Mouse (Mus musculus) left cerebral cortex, postnatal 25 days (tissue): Measurements from ENCODE around the gene Tpst2. TPM values are rescaled to one million over a fixed set of nuclear protein-coding genes. Genes with fewer than 3 reads are reported as not detected.
"Not testable (repeated sequence)": the region's sequence is repeated elsewhere in the genome, so short reads cannot be mapped to it uniquely, and the experiment has no call there.

Experiments
- DNase-seq, 2 experiments: peaks; one replicate each; pipeline ENCODE4 v3.0.0; 2022; ENCODE audit warnings: low spot score in 2 of 2, mixed read lengths in 1 of 2
- intact Hi-C: fragments of 180-260 bp; cut with DNase I; formaldehyde crosslinking; loops from one replicate; pipeline ENCODE4 v1.15.1; 2025
- total RNA-seq, 2 experiments: library from RNA; stranded (reverse); gene quantifications; 2 replicates each; pipeline ENCODE4 v1.2.3; 2021

Tpst2 gene
- total RNA-seq, 2 experiments from 2014 or later = 39.0 to 43.9 TPM

DNA sequence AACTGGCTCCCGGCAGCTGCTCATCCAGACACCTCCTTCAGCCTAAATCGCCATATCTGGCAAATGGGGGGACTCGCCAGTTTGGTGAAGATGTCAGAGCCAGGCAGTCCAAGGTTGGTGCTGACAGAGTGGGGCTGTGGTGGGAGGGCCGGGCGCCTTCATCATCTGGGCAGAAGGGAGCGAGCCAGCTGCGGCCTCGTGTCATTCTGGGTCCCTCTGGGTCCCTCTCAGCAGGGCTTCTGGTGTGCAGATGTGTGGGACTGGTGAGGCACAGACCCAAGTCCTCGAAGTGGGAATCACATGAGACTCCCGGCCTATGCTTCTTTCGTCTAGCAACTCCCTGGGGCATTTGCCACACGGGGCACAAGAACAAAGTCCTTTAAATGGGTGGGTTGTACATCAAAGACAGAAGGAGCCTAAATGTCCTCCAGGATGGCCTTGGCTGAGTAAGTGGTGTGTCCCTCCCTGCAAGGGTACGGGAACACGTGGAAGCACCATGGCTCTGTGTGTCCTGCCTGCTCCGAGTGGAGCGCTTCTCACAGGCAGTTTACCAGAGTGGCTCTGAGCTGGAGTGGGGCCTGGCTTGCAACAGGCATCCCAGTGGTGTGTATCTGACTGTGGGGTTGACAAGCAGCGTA, 16.0 kb downstream of the Tpst2 start:
- DNase-seq = no peak
- intact Hi-C loops = no loop called here

DNA sequence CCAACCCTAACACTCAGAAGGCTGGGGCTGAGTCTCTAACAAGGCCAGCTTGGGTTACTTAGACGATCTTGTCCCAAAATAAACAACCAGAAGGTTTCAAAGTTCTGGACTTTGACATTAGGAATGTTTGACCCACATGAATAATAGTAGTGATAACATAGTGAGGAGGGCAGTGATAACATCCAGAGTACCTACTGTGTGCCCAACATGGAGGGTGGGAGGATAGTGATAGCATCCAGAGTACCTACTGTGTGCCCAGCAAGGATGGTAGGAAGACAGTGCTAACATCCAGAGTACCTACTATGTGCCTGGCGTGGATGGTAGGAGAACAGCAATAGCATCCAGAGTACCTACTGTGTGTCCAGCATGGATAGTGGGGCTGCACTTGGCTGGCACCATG, 17.3 kb downstream of the Tpst2 start:
- no peak for DNase-seq
- intact Hi-C loops = no loop called here

DNA sequence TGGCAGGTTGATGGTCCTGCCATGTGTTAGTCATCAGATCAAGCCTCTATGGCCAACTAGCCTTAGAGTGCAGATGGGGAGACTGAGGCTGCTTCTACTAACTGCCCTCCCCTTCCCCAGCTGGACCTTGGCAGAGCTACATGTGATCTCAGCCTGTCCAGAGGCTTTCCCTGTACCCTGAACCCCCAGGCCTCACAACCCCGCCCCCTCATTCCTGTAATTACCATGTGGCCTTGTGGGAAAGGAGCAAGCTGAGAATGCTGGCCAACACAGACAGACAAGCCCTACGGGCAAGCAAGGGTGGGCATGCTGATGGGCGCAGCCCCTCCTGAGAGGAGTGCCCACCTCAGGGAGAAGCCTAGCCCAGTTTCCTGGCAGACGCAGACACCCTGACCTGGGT, 18.2 kb downstream of the Tpst2 start:
- no peak for DNase-seq
- intact Hi-C loops = no loop called here

DNA sequence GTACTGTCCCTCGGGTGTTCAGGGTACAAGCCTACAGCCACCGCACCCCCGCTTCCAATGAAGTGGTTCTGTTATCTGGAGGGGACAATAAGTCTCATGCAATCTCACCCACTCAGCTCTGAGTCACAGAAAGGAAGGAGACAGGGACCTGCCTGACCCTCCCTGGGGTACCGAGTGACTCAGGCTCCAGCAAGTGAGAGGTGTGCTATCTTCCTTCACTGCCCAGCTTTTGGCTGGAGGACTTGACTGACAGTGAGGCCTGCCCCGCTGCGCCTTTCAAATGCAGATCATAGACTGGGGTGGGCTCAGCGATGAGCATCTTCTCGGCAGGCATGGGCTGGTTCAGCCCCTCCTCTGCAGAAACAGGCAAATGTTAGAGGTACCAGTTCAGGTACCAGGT, 18.7 kb downstream of the Tpst2 start:
- intact Hi-C loops = no loop called here
- no peak for DNase-seq

DNA sequence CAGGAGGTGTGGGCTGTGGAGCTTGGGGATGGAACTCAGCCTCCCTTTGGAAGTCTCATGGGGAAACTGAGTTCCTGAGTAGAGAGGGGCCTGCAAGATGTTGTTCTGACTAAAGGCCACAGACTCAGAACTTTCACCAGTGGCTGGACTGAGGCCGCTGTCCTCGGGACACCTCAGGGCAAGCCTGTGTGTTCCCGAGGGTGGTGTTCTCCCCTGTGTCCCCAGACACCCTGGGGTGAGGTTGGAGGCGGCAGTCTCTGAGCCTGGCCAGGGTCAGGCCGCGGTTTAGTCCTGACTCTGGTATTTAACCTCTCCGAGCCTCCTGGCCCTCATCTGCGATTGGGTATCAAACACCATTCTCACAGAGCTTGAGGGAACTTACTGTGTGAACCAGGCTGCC, 19.1 kb downstream of the Tpst2 start:
- no peak for DNase-seq
- intact Hi-C loops = no loop called here

DNA sequence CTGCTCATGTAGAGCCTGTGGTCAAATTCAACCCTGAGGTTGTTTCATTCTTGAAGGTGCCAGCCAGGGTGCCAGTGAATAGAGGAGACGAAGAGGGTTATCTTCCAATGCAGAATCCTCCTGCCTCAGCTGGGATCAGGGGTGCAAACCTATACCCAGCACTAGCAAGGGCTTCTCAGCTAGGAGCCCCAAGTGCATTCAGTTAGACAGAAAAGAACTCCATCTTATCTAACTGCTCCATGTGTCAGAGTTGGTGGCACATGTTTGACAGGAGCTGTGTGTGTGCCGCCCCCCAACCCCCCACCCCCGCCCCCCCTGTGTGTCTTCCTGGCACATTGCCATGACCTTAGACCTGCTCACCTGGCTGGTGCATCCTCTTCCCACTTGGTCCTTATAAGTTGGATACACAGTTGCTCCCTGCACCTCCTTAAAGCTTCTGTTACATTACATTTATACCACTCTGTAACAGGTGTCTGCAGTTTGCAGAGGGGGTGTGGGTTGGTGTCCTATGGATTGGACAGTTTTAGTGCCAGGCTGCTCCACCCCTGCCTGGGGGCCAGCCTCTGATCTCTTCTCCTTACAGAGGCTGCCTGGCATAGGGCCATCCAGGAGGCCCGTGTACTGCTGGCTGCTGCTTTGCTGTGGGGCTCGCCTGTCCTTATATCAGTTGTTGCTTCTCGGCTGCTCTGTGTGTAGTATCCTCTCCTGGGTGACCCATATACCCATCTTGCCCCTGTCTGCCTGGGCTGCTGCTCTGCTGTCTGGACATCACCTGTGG, 20.1 kb downstream of the Tpst2 start:
- no peak for DNase-seq
- intact Hi-C loops = no loop called here

DNA sequence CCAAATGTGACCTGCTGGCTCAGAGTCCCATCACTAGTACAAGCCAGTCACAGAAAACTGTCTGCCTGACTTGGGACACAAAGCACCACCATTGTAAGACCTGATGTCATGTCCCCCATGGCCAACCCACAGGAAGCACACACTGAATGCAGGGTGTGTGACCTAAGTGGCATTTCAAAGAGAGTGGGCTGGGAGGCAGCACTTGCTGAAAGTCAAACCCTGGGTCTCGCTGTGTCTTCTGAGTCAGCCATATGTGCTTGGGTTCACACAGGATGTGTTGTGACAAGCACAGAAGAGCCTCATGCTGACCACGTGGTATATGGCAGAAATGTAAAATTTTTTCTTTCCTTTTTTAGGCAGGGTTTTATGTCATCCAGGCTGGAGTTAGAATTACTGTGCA, 20.8 kb downstream of the Tpst2 start:
- intact Hi-C loops = no loop called here

DNA sequence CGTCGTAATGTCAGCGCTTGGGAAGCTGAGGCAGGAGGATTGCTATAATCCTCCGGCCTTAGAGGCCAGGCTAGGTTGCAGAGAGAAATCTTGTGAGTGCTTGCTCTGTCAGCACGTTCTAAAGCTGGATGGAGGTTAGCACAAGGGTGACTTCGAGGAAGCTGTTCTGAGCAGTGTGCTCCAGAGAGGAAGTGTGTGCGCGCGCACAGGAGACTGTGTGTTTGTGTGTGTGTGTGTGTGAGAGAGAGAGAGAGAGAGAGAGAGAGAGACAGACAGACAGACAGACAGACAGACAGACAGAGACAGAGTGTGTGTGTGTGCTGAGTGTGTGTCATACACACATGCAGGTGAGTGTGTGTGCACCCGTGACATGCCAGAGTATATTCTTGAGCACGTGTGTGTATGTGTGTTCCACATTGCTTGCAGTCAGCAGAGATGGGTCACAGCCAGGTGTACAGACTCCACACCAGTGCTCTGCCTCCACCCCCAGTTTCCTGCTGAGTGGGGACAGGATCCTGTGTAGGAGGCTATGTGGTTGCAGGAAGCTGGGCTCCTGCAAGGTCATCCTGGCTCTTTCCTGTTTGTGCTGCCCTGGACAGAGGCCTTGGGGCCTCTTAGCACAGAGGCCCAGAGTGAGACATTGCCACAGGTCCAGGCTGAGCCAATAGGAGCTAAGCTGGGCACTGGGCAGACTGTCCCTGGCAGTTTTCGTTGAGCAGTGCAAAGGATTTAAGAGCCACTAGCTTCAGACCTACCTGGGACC, 21.9 kb downstream of the Tpst2 start:
- no peak for DNase-seq

More for the DNA sequence above, 20.8 kb downstream of the Tpst2 start:
- peak in 1 of 2 experiments; percentile 39 for DNase-seq

DNA sequence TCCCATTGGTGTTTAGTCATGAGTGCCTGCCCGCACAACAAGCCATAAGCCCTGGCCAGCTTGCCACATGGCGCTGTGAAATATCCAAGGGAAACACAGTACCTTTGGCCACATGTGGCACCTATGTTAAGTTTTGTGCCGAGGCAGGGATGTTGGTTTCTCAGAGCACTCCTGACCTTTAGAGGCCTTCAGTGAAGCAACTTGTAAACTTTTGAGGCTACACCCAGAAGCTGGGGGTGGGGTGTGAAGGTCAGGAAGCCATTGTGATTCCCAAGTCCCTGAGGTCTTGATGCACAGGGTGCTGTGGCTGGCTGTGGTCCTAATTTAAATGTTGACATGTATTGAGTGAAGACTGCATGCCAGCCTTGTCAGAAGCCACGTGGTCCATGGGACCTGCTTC, 22.9 kb downstream of the Tpst2 start:
- intact Hi-C loops = no loop called here
- no peak for DNase-seq

More for the DNA sequence above, 21.9 kb downstream of the Tpst2 start:
- intact Hi-C loops = no loop called here

DNA sequence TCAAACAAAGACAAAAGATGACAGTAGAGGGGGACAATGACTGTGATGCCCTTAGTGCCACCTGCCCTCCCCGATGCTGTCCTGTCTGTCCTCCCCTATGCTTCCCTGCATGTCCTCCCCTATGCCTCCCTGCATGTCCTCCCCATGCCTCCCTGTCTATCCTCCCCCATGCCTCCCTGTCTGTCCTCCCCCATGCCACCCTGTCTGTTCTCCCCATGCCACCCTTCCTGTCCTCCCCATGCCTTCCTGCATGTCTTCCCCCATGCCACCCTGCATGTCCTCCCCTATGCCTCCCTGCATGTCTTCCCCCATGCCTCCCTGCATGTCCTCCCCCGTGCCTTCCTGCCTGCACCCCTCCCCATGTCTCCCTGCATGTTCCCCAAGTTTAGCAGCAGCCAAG, 23.6 kb downstream of the Tpst2 start:
- intact Hi-C loops = no loop called here
- DNase-seq = no peak

DNA sequence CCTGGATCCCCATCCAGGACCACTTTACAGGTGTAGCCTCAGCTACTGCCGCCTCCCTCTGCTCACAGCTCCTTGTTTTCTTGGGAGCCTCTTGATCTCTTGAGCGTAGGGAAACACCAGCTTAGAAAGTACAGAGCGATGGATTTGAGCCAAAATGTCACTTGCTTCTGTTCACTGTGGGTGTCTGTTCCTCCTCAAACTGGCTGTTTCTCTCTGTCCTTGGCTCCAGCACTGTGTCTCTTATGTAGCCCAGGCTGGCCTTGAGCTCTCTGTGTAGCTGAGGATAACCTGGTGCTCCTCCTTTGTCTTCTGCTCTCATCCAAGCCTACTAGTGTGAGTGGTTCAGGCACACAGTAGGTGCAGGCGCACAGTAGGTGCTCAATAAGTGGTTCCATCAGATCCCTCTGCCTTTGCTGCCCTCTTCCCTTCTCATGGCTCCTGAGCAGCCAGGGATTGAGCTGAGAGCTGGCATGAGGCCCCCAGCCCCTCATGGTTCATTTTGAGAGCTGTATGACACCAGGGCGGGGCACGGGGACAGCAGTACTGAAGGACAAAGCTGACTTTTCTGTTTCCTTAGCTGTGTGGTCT, 24.3 kb downstream of the Tpst2 start:
- intact Hi-C loops = no loop called here
- no peak for DNase-seq

DNA sequence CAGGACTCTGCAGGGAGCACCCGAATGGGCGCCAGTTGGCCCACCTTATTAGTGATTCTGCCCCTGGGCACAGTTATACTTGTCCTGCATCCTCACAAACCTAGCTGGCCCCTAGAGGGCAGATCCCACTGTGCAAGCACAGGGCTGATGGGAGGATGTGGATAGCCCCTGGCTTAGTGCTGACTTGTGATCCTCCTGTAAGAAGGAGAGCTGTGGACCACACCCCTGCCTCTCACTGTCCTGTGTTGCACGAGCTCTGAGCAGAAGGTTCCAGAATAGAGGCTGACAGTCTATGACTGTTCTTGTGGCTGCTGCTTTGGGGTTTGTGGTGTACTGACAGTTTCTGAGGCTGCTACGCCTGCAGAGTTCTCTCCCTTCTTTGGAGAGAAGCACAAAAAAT, 25.2 kb downstream of the Tpst2 start:
- intact Hi-C loops = no loop called here
- DNase-seq = no peak

DNA sequence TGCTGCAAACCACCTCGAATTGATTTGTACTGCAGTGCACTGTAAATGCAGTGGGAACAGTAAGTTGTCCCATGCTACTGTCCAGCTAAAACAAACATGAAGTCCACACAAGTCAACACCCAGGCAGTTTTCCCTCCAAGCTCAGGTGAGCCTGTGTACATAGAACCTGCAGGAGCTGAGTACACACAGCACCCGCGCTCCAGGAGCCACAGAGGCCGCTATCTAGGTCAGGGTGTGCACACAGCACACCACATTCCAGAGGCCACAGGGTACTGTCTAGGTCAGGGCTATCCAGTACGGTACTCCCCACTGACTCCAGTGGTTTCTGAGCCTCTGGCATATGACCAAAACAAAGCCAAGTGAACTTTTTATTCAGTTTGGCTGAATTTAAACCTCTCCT, 25.8 kb downstream of the Tpst2 start:
- intact Hi-C loops = no loop called here
- no peak for DNase-seq

DNA sequence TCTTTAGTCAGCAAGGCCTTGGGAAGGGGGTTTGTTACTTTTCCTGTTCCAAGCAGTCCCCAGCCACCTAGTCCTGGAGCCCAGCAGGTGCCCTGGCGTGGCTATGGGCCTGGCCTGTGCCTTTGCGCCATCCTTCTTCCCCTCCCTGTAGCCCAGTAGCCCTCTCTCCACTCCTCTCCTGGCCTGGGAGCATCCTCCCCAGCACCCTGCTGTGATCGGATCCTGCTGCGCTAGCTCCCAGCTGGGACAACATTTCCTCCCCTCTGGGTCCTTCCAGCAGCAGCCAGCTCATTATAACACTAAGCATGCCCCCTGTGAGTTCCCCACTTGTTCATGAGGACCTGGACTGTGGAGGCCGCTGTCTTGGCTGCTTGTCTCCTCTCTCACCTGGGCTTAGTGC, 29.4 kb downstream of the Tpst2 start:
- intact Hi-C loops = no loop called here
- DNase-seq = no peak

DNA sequence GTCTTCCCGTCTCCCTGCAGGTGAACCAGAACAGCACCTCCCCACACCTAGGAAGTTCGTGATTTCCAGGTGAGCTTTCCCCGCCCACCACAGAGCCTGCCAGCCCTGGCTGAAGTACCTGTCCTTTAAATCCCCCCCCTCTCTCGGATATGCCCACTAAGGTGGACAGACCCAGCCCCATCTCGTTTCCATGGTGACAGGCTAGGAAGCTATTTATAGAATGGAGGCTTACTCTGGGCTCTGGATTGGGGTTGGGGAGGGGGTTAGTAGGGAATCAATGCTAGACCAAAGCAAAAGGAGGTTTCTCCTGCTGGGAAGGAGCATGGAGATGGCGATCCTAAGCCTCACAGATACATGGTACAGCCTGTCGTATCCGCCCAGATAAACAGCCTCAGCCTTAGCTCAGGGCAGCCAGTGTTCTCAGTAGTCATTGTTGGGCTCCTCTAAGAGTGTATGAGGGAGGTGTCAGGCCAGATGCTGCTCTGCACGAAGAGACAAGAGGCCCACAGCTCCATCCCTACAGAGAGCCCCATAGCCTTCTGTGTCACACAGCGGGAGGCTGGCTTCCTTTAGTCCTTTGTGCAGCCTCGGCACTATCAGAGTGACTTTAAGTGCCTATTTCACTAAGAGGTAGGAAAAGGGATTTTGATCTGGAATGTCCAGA, 36.9 kb downstream of the Tpst2 start:
- intact Hi-C loops = no loop called here
- peak in 1 of 2 experiments; percentile 37 for DNase-seq

DNA sequence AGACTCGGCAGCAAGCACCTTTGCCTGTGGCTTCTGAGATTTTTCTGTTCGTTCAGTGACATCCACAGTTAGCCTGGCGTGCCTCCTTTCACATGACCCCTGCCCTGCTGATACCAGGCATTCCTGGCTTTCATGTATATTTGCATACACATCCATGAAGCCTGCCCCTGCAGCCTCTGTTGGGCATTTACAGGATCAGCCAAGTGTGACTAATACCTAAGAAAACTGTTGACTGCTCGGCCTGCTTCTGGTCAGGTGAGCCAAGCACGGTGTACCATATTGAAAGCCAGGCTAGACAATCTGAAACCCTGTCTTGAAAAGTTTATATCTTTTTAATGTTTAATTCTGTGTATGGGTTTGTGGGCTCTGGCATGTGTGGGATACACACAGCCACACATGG, 40.0 kb downstream of the Tpst2 start:
- intact Hi-C loops = no loop called here
- no peak for DNase-seq

DNA sequence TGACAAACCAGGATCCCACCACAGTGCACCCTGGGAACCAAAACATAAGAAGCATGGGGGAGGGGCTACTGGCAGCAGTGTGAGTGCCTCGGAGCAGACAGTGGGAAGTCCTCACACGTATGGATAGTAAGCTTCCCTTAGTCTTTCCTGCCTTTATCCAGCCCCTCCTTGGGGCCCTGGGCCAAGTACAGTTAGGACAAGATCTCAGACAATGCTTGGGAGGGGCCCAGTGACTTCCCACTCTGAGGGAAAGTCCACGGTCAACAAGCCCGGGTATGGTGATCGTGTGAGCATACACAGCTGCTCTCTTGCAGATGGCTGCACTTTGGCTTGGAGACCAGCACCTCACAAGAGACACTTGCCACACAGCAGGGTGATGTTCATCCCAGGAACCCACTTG, 40.8 kb downstream of the Tpst2 start:
- no peak for DNase-seq
- intact Hi-C loops = no loop called here

DNA sequence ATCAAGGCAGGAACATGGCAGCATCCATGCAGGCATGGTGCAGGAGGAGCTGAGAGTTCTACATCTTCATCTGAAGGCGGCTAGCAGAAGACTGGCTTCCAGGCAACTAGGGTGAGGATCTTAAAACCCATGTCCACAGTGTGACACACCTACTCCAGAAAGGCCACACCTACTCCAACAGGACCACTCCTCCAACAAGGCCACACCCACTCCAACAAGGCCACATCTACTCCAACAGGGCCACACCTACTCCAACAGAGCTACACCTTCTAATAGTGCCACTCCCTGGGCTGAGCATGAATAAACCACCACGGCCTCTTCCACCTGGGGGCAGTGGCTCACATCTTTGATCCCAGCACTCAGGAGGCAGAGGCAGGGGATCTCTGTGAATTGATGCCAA, 42.9 kb downstream of the Tpst2 start:
- DNase-seq, intact Hi-C loops: not testable (repeated sequence)

DNA sequence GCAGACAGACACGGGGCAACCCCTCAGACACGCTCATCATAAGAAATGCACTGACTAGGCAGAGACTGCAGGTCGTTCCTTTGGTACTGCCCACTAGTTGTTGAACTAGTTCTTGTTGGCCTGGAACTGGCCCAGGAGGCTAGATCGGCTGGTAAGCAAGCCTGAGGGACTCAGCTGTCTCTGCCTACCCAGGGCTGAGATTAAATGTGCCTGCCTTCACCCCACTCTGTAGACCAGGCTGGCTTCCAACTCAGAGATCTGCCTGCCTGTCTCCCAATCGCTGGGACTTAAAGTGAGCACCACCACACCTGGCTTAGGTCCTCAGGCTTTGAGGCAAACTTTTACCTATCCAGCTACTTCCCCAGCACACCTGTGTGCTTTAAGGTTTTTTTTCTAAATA, 43.9 kb downstream of the Tpst2 start:
- peak in 1 of 2 experiments; percentile 67 for DNase-seq
- intact Hi-C loops = no loop called here

DNA sequence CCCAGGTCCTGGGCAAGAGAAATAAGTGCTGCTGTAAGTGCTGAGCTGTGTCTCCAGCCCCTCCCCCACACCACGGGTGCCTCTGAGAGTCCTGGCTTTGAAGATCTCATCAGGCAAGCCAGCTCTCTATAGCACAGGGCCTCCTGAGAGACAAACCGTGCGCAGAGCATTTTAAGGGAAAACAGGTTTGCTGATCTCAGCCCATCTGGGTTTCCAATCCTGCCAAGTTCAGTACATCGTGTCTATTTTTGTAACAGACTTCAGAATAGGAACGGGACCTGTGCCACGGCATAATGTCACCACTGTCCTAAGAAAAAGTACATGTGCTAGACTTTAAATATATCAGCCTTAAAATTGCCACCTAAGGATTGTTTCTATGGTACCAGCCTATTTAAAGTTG, 44.4 kb downstream of the Tpst2 start:
- intact Hi-C loops = loop anchor here (1.0 kb wide), 2 partner anchors 45 to 93 kb away; partner anchors contain the start of gene Tpst2
- DNase-seq = peak; percentile 81 to 98
